Mouse (Mus musculus) stomach, postnatal 0 days (tissue): ENCODE data around the gene Rtn1. TPM values are rescaled to one million over a fixed set of nuclear protein-coding genes. Genes with fewer than 3 reads are reported as not detected.

ENCODE experiments used
- ATAC-seq: fragments of 200-750 bp; cut with Nextera tagmentation; 2 replicates; pipeline ENCODE4 v1.8.0; 2017; ENCODE audit not compliant: low FRiP score, low TSS enrichment
- DNase-seq: peaks from one replicate; pipeline ENCODE4 v3.0.0-alpha.2; 2016; ENCODE audit warnings: low spot score
- H3K27ac ChIP-seq: fragments of 300-500 bp; sonication (generic); replicated peaks from 2 replicates; pipeline ENCODE4 v1.5.1; 2014; ENCODE audit warnings: mild to moderate bottlenecking, control low read depth
- H3K27me3 ChIP-seq: fragments of 300-500 bp; sonication (generic); 2 replicates; pipeline ENCODE4 v1.6.1; 2014; ENCODE audit warnings: low read length; ENCODE audit not compliant: control insufficient read depth, insufficient read depth
- H3K36me3 ChIP-seq: fragments of 300-500 bp; sonication (generic); 2 replicates; pipeline ENCODE4 v1.6.1; 2014; ENCODE audit warnings: low read length, mixed read lengths; ENCODE audit not compliant: control insufficient read depth, insufficient read depth
- H3K4me1 ChIP-seq: fragments of 300-500 bp; sonication (generic); replicated peaks from 2 replicates; pipeline ENCODE4 v1.6.1; 2014; ENCODE audit warnings: antibody characterized with exemption; ENCODE audit not compliant: control insufficient read depth, insufficient read depth
- H3K4me2 ChIP-seq: fragments of 300-500 bp; sonication (generic); replicated peaks from 2 replicates; pipeline ENCODE4 v1.6.1; 2014; ENCODE audit warnings: low read depth, mild to moderate bottlenecking, control low read depth, moderate library complexity
- H3K4me3 ChIP-seq: fragments of 300-500 bp; sonication (generic); 2 replicates; pipeline ENCODE4 v1.5.1; 2014; ENCODE audit warnings: low read depth, low read length, control low read depth
- H3K9ac ChIP-seq: fragments of 300-500 bp; sonication (generic); 2 replicates; pipeline ENCODE4 v1.6.1; 2014; ENCODE audit warnings: mild to moderate bottlenecking, low read length, control low read depth, mixed read lengths
- H3K9me3 ChIP-seq: fragments of 300-500 bp; sonication (generic); 2 replicates; pipeline ENCODE4 v1.6.1; 2016; ENCODE audit warnings: low read length; ENCODE audit not compliant: control insufficient read depth
- CTCF ChIP-seq: IDR thresholded peaks from 2 replicates; pipeline ENCODE4 v1.5.1; 2016; ENCODE audit warnings: antibody characterized with exemption, low read depth, mild to moderate bottlenecking, moderate library complexity
- EP300 ChIP-seq: optimal IDR thresholded peaks from 2 replicates; pipeline ENCODE3; 2016; ENCODE audit warnings: antibody characterized with exemption
- WGBS: fragments of 180-500 bp; shearing (Covaris S2); extraction: QIAGEN DNeasy Blood & Tissue Kit; methylation state at CpG from one replicate; pipeline ENCODE4 v1.1.7; 2014; 5-methylcytosine and 5-hydroxymethylcytosine counted together
- polyA plus RNA-seq: library from polyadenylated mRNA; unstranded; fragments of >200 nt; fragmentation: Nextera tagmentation; extraction: Ambion mirVana; gene quantifications from 2 replicates; pipeline ENCODE4 v1.2.1, GENCODE M21; 2015

The Rtn1 gene
- polyA plus RNA-seq, 1 experiment from 2014 or later, result 47.1 TPM

- ATAC-seq (no peak), DNase-seq (no peak)
- no peaks in the 10 kb centered on the region for H3K9me3 ChIP-seq
- H3K27ac ChIP-seq, result no peak overlapping the region
- 42% methylated on average over 13 of the region's 13 CpGs for WGBS
- H3K4me1 ChIP-seq, result no peaks in the 10 kb centered on the region
- H3K4me3 ChIP-seq, result no peak overlapping the region
- TF ChIP-seq CTCF, result no peak
- no peak for TF ChIP-seq EP300
- H3K27me3 ChIP-seq, result no peaks in the 10 kb centered on the region
- H3K9ac ChIP-seq, result no peak overlapping the region
- H3K4me2 ChIP-seq, result 0 out of 2 replicates have a peak overlapping the region, but pooled peaks have one; percentile 6
- no peaks in the 10 kb centered on the region for H3K36me3 ChIP-seq
Measured at GRCm38 (mm10) chr12:72273721-72274414, 135.0 kb downstream of the Rtn1 start.

GRCm38 (mm10) chr12:72267614-72268013, 141.2 kb downstream of the Rtn1 start:
- 79% methylated on average over 2 of the region's 2 CpGs for WGBS
- Histone ChIP-seq H3K4me3 (no peak overlapping the region), H3K36me3 (no peaks in the 10 kb centered on the region), H3K4me1 (no peaks in the 10 kb centered on the region), H3K9me3 (no peaks in the 10 kb centered on the region), H3K27ac (no peak overlapping the region), H3K4me2 (no peak overlapping the region), H3K27me3 (no peaks in the 10 kb centered on the region), H3K9ac (no peak overlapping the region)
- DNase-seq (no peak), ATAC-seq (no peak)
- TF ChIP-seq CTCF (peak; percentile 47), EP300 (no peak)

- TF ChIP-seq CTCF (no peak), EP300 (no peak)
- Histone ChIP-seq H3K4me3 (no peak overlapping the region), H3K9ac (no peak overlapping the region), H3K27me3 (no peaks in the 10 kb centered on the region), H3K9me3 (no peaks in the 10 kb centered on the region), H3K4me2 (no peak overlapping the region), H3K36me3 (no peaks in the 10 kb centered on the region), H3K4me1 (no peaks in the 10 kb centered on the region), H3K27ac (no peak overlapping the region)
- DNase-seq, result no peak
- 87% methylated on average over 3 of the region's 3 CpGs for WGBS
- no peak for ATAC-seq
Measured at GRCm38 (mm10) chr12:72265261-72266228, 143.3 kb downstream of the Rtn1 start.

- Histone ChIP-seq H3K27me3 (no peaks in the 10 kb centered on the region), H3K9me3 (no peaks in the 10 kb centered on the region), H3K36me3 (no peaks in the 10 kb centered on the region), H3K9ac (no peak overlapping the region), H3K4me3 (no peak overlapping the region), H3K4me2 (no peak overlapping the region), H3K27ac (no peak overlapping the region), H3K4me1 (no peaks in the 10 kb centered on the region)
- DNase-seq (no peak), ATAC-seq (no peak)
- TF ChIP-seq EP300 (no peak), CTCF (no peak)
- whole genome bisulfite sequencing, result 48% methylated on average over 12 of the region's 12 CpGs
Measured at GRCm38 (mm10) chr12:72263213-72264103, 145.4 kb downstream of the Rtn1 start.

- Histone ChIP-seq H3K27me3 (no peaks in the 10 kb centered on the region), H3K4me3 (no peak overlapping the region), H3K9ac (no peak overlapping the region), H3K9me3 (no peaks in the 10 kb centered on the region), H3K4me1 (no peaks in the 10 kb centered on the region), H3K4me2 (no peak overlapping the region), H3K36me3 (no peaks in the 10 kb centered on the region), H3K27ac (no peak overlapping the region)
- ATAC-seq (no peak), DNase-seq (no peak)
- no peak for TF ChIP-seq EP300
- TF ChIP-seq CTCF, result no peak
- 52% methylated on average over 6 of the region's 6 CpGs for WGBS
Measured at GRCm38 (mm10) chr12:72257000-72257399, 151.9 kb downstream of the Rtn1 start.
